Mouse (Mus musculus) kidney, embryonic 15.5 days (tissue): ENCODE measurements at regions not wholly inside any gene's neighbourhood (a gene's known extent, or its start where the extent isn't known, plus 50 kb on each side); places are given as distances from the start of the nearest gene placed in this dataset.
A peak's percentile ranks its signal among the peaks of the same experiment; 100 is the strongest.

ENCODE experiments used
- ATAC-seq: fragments of 200-750 bp; cut with Nextera tagmentation; replicated peaks from 2 replicates; pipeline ENCODE4 v1.8.0; 2017; ENCODE audit warnings: moderate TSS enrichment; ENCODE audit not compliant: low FRiP score
- H3K27ac ChIP-seq: fragments of 300-500 bp; sonication (generic); 2 replicates; pipeline ENCODE4 v1.5.1; 2015; ENCODE audit warnings: mild to moderate bottlenecking, inconsistent platforms
- H3K27me3 ChIP-seq: fragments of 300-500 bp; sonication (generic); 2 replicates; pipeline ENCODE4 v1.6.1; 2015; ENCODE audit warnings: inconsistent platforms
- H3K36me3 ChIP-seq: fragments of 300-500 bp; sonication (generic); 2 replicates; pipeline ENCODE4 v1.6.1; 2015; ENCODE audit warnings: inconsistent platforms
- H3K4me1 ChIP-seq: fragments of 300-500 bp; sonication (generic); 2 replicates; pipeline ENCODE4 v1.6.1; 2015; ENCODE audit warnings: inconsistent platforms
- H3K4me2 ChIP-seq: fragments of 300-500 bp; sonication (generic); 2 replicates; pipeline ENCODE4 v1.6.1; 2015; ENCODE audit warnings: moderate library complexity, mild to moderate bottlenecking, inconsistent platforms
- H3K4me3 ChIP-seq: fragments of 300-500 bp; sonication (generic); replicated peaks from 2 replicates; pipeline ENCODE4 v1.5.1; 2015; ENCODE audit warnings: mild to moderate bottlenecking, inconsistent platforms
- H3K9ac ChIP-seq: fragments of 300-500 bp; sonication (generic); 2 replicates; pipeline ENCODE4 v1.6.1; 2015; ENCODE audit warnings: mild to moderate bottlenecking, inconsistent platforms
- H3K9me3 ChIP-seq: fragments of 300-500 bp; sonication (generic); replicated peaks from 2 replicates; pipeline ENCODE4 v1.6.1; 2016; ENCODE audit warnings: inconsistent platforms
- WGBS: fragments of 180-500 bp; shearing (Covaris S2); methylation state at CpG from one replicate; pipeline ENCODE4 v1.1.7; 2015; ENCODE audit warnings: mixed read lengths; 5-methylcytosine and 5-hydroxymethylcytosine counted together

- no peaks in the 10 kb centered on the region for H3K9me3 ChIP-seq
- H3K36me3 ChIP-seq: no peaks in the 10 kb centered on the region
- H3K4me2 ChIP-seq: no peak overlapping the region
- ATAC-seq: no peak
- no peaks in the 10 kb centered on the region for H3K4me1 ChIP-seq
- WGBS: 90% methylated on average over 9 of the region's 9 CpGs
- no peak overlapping the region for H3K4me3 ChIP-seq
- H3K27me3 ChIP-seq: no peaks in the 10 kb centered on the region
- H3K27ac ChIP-seq: no peak overlapping the region
- no peak overlapping the region for H3K9ac ChIP-seq
These were observed 63.9 kb upstream of the Tnrc6a start for GRCm38 (mm10) chr7:123059718-123060337.

GRCm38 (mm10) chr7:123063264-123064011 lies 60.2 kb upstream of the Tnrc6a start:
- Histone ChIP-seq H3K9me3 (no peaks in the 10 kb centered on the region), H3K27me3 (no peaks in the 10 kb centered on the region), H3K9ac (no peak overlapping the region), H3K4me1 (peaks cover 5% of the 10 kb centered on the region; the same call in 1 of the 2 replicates), H3K4me3 (no peak overlapping the region), H3K27ac (no peak overlapping the region), H3K36me3 (no peaks in the 10 kb centered on the region), H3K4me2 (no peak overlapping the region)
- no peak for ATAC-seq
- WGBS: 73% methylated on average over 13 of the region's 13 CpGs

GRCm38 (mm10) chr7:123065951-123066351 lies 57.7 kb upstream of the Tnrc6a start:
- H3K27me3 ChIP-seq: no peaks in the 10 kb centered on the region
- H3K9ac ChIP-seq: no peak overlapping the region
- no peak for ATAC-seq
- no peaks in the 10 kb centered on the region for H3K9me3 ChIP-seq
- H3K4me2 ChIP-seq: no peak overlapping the region
- H3K4me1 ChIP-seq: peaks cover 13% of the 10 kb centered on the region
- no peak overlapping the region for H3K27ac ChIP-seq
- H3K36me3 ChIP-seq: no peaks in the 10 kb centered on the region
- 95% methylated on average over 13 of the region's 13 CpGs for WGBS
- no peak overlapping the region for H3K4me3 ChIP-seq

GRCm38 (mm10) chr7:123067396-123067795 lies 56.3 kb upstream of the Tnrc6a start:
- no peaks in the 10 kb centered on the region for H3K9me3 ChIP-seq
- H3K4me2 ChIP-seq: no peak overlapping the region
- no peak for ATAC-seq
- H3K4me1 ChIP-seq: peaks cover 13% of the 10 kb centered on the region
- H3K27me3 ChIP-seq: no peaks in the 10 kb centered on the region
- no peak overlapping the region for H3K4me3 ChIP-seq
- no peak overlapping the region for H3K27ac ChIP-seq
- H3K9ac ChIP-seq: no peak overlapping the region
- no peaks in the 10 kb centered on the region for H3K36me3 ChIP-seq
- WGBS: 89% methylated on average over 1 of the region's 1 CpGs

- H3K4me1 ChIP-seq: peaks cover 13% of the 10 kb centered on the region
- no peak overlapping the region for H3K4me3 ChIP-seq
- no peaks in the 10 kb centered on the region for H3K27me3 ChIP-seq
- H3K36me3 ChIP-seq: no peaks in the 10 kb centered on the region
- H3K9me3 ChIP-seq: no peaks in the 10 kb centered on the region
- no peak overlapping the region for H3K27ac ChIP-seq
- ATAC-seq: no peak
- H3K4me2 ChIP-seq: no peak overlapping the region
- H3K9ac ChIP-seq: no peak overlapping the region
- 68% methylated on average over 1 of the region's 1 CpGs for WGBS
These were observed 55.4 kb upstream of the Tnrc6a start for GRCm38 (mm10) chr7:123068241-123068640.

- no peak overlapping the region for H3K4me3 ChIP-seq
- no peaks in the 10 kb centered on the region for H3K27me3 ChIP-seq
- H3K4me1 ChIP-seq: peaks cover 13% of the 10 kb centered on the region
- H3K4me2 ChIP-seq: no peak overlapping the region
- ATAC-seq: no peak; the same call in 1 of the 2 replicates
- no peak overlapping the region for H3K9ac ChIP-seq
- 29% methylated on average over 9 of the region's 9 CpGs for WGBS
- no peaks in the 10 kb centered on the region for H3K36me3 ChIP-seq
- H3K9me3 ChIP-seq: no peaks in the 10 kb centered on the region
- peak overlapping the region; percentile 14 for H3K27ac ChIP-seq
These were observed 54.9 kb upstream of the Tnrc6a start for GRCm38 (mm10) chr7:123068715-123069273.

GRCm38 (mm10) chr7:123069280-123069679 lies 54.4 kb upstream of the Tnrc6a start:
- Histone ChIP-seq H3K9me3 (no peaks in the 10 kb centered on the region), H3K27ac (no peak overlapping the region), H3K4me2 (no peak overlapping the region), H3K27me3 (no peaks in the 10 kb centered on the region), H3K9ac (no peak overlapping the region), H3K36me3 (no peaks in the 10 kb centered on the region), H3K4me3 (no peak overlapping the region), H3K4me1 (peaks cover 13% of the 10 kb centered on the region)
- WGBS: 52% methylated on average over 4 of the region's 4 CpGs
- no peak; the same call in 1 of the 2 replicates for ATAC-seq

GRCm38 (mm10) chr7:123070861-123071260 lies 52.8 kb upstream of the Tnrc6a start:
- WGBS: 60% methylated on average over 4 of the region's 4 CpGs
- Histone ChIP-seq H3K27me3 (no peaks in the 10 kb centered on the region), H3K4me2 (no peak overlapping the region), H3K4me1 (peaks cover 13% of the 10 kb centered on the region), H3K9me3 (no peaks in the 10 kb centered on the region), H3K4me3 (no peak overlapping the region), H3K36me3 (no peaks in the 10 kb centered on the region), H3K9ac (no peak overlapping the region), H3K27ac (no peak overlapping the region)
- ATAC-seq: no peak
